Mouse (Mus musculus): ENCODE measurements at regions not wholly inside any gene's neighbourhood (a gene's known extent, or its start where the extent isn't known, plus 50 kb on each side); places are given as distances from the start of the nearest gene placed in this dataset.

DNA sequence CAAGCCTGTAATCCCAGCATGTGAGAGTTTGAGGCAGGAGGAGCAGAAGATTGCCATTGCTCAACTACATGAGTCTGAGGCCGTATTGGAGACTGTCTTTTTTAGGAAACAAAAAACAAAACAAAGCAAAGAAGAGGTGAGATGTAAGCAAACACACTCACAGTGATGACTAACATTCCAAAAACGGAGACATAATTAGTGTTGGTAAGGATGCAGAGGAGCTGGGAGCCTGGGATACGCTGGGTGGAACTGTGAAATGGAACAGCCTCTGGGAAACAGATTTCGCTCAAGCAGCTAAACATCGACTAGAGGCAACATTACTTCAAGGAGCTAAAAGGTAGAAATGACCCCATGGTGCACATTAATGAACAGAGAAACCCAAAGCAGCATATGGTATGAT lies 68.3 kb upstream of the Lrig1 start:
- no peak for TF ChIP-seq POLR2A (IDR thresholded peaks at IDR 0.05; ENCODE audit: borderline replicate concordance, control insufficient read depth, low read depth, low read length)
- no peak for TF ChIP-seq CTCF (IDR thresholded peaks at IDR 0.05; ENCODE audit: control insufficient read depth, insufficient read depth, low read length)

Data from bone marrow, adult 2 months (tissue).